Mouse (Mus musculus) MEL-GATA-1-ER (cell line): ENCODE data around the gene Ppm1m.

ENCODE experiments used
- DNase-seq: peaks from one replicate; pipeline ENCODE4 v3.0.0-alpha.2; 2012; ENCODE audit warnings: low read depth; ENCODE audit errors: extremely low read depth

Ppm1m gene

DNA sequence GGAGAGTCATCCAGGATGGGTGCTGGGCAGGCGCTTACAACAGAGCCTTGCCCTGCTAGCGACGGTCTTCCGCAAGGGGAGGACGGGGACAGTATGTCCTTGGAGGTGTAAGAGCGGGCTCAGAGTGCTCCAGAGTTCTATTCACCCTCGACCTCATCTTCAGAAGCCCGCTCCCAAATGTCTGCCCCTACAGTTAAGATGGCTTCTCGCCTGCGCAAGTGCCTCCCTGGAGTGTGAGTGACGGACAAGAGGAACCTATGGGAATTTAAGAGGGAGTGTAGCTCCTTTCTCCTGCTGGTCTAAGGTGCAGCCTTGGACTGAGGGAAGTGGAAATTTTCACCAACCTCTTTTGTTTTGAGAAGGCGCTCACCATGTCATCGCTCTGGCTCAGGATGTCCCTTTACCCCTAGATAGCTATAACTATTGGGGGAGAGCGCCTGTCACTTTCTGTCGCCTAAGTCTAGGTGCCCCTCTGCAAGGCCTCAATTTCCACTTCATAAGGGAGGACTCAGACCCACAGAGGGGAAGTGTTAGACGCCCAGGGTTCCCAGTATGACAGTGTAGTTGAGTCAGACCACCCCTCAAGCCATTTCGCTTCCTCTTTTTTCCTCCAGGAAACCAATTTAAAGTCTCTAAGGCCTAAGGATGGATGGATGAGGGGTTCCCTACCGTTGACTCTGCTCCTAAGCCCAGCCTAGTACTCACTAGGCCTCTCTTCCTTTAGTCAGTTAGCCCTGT is at the start of gene Ppm1m:
Gene Ppm1m (minus strand): TSS at position 212 of the 738 bp plus-strand sequence.
- DNase-seq, result no peak

GRCm38 (mm10) chr9:106242813-106243488 is 43.4 kb upstream of the Ppm1m start:
- DNase-seq, result no peak

- DNase-seq, result no peak
These were observed 42.1 kb upstream of the Ppm1m start for GRCm38 (mm10) chr9:106241541-106242164.

- DNase-seq, result no peak
These were observed 38.3 kb upstream of the Ppm1m start for GRCm38 (mm10) chr9:106237878-106238277.

DNA sequence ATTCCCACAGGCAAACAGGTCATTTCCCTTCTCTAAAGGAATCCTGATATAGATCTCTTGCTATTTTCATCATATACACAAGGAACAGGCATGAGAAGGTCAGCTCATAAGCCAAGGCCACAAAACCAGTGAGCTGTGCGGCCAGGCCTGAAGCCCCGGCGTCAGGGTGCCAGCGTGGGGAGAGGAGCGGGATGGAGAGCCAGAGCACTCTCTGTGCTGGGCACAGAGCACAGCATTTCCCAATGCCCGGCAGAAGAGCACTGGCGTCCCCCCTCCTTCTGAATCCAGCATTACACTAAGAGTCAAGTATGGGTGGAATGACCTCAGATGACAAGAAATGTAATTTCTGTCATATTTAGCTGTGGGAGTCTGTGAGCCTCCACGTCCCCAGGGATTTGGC is 37.9 kb upstream of the Ppm1m start:
- no peak for DNase-seq

DNA sequence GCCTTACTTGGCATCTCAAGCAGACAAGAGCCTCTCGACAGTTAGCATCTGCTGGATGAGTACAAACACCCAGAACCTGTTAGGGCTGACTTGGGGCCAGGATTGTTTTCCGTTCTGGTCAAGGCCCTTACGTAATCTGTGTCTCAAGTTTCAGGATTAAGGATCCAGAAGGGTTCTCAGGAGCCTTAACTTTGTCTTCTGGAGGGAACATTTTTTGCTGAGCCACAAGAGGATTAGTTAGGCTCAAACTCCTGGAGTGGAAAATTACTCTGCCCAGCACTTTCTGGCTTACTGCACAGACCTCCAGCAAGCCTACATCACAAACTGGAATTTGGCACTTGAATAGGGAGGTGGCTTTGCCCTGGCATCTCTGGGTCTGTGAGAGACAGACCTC is 37.3 kb upstream of the Ppm1m start:
- DNase-seq, result no peak

DNA sequence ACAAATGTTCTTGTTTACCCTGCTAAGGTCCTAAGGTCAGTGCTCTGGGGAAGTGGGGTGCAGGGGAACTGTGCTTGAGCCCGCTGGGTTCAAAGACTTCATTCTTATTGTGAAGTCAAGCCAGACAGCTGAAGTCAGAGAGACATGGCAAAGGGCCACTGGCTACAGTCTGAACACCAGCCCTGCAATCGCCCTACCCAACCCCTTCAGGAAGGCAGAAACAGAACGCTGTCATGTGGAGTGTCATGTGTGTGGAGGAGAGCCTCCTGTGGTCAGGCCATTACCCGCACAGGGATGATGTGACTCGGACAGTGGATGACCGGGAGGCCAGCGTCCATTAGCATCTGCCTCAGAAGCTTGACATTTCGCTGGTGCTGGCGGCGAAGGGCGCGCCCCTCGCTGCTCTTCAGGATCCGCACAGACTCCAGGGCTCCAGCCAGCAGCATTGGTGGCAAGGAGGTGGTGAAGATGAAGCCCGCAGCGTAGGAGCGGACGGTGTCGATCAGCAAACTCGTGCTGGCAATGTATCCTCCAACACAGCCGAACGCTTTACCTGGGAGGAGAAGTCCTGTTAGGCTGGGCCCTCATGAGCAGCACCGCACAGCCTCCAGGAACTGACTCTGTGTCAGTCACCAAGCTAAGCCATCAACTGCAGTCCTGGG is 36.7 kb upstream of the Ppm1m start:
- DNase-seq, result no peak

GRCm38 (mm10) chr9:106235194-106235830 is 35.8 kb upstream of the Ppm1m start:
- DNase-seq, result no peak

DNA sequence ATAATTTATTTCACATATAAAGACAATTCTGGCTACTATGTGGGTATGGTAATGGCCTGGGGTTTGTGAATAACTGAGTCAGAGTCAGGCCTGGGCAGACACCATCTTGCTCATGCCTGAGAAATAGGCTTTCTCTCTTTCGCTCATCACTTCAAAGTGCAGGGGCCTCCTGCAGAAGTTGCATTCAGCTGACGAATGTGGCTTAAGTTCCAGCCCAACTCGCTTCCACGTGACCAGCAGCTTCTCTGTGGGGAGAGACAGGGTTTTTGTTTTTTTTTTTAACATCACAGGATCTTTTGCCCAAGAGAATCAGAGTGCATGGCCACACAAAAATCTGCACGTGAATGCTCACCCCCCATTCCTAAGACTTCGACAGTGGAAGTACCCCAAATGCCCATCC is 34.4 kb upstream of the Ppm1m start:
- DNase-seq, result no peak

DNA sequence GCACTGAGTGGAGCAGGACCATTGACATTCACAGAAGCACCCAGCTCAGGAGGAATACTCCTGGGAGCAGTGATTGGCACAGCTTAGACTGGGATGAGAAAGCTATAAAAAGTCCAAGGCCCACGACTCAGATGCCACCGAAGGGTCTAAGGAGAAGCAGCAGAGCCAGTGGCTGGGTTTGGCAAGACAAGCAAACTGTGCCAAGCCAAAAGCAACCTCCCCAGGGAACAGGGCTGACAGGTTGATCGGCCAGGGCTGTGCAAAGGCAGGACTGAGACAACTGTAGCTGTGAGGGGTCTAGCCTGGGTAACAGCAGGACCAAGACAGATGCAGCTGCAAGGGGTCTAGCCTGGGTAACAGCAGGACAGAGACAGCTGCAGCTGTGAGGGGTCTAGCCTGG is 33.4 kb upstream of the Ppm1m start:
- no peak for DNase-seq

GRCm38 (mm10) chr9:106231816-106232215 is 32.3 kb upstream of the Ppm1m start:
- no peak for DNase-seq

- no peak for DNase-seq
These were observed 31.7 kb upstream of the Ppm1m start for GRCm38 (mm10) chr9:106231220-106231619.

DNA sequence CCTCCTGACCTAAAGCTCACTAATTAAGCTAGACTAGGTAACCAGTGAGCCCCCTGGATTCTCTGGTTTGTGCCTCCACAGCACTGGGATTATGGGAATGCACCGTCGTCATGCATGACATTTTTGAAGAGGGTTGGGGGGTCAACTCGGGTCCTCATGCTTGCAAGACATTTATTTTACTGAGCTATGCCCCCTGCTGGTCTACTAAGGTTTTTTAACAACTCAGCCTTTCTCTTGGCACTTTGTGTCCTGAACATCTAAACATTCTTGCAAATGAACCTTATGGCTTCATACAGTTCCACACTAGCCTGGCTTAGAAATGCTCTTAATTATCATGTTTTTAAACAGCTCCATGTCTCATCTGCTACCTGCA is 31.2 kb upstream of the Ppm1m start:
- no peak for DNase-seq

GRCm38 (mm10) chr9:106230051-106230733 is 30.6 kb upstream of the Ppm1m start:
- no peak for DNase-seq

- no peak for DNase-seq
These were observed 28.4 kb upstream of the Ppm1m start for GRCm38 (mm10) chr9:106227790-106228429.

GRCm38 (mm10) chr9:106226151-106226682 is 26.7 kb upstream of the Ppm1m start:
- DNase-seq, result no peak

DNA sequence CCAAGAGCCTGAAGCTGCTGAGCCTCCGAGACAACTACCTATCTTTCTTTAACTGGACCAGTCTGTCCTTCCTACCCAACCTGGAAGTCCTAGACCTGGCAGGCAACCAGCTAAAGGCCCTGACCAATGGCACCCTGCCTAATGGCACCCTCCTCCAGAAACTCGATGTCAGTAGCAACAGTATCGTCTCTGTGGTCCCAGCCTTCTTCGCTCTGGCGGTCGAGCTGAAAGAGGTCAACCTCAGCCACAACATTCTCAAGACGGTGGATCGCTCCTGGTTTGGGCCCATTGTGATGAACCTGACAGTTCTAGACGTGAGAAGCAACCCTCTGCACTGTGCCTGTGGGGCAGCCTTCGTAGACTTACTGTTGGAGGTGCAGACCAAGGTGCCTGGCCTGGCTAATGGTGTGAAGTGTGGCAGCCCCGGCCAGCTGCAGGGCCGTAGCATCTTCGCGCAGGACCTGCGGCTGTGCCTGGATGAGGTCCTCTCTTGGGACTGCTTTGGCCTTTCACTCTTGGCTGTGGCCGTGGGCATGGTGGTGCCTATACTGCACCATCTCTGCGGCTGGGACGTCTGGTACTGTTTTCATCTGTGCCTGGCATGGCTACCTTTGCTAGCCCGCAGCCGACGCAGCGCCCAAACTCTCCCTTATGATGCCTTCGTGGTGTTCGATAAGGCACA is 26.1 kb upstream of the Ppm1m start:
- no peak for DNase-seq

DNA sequence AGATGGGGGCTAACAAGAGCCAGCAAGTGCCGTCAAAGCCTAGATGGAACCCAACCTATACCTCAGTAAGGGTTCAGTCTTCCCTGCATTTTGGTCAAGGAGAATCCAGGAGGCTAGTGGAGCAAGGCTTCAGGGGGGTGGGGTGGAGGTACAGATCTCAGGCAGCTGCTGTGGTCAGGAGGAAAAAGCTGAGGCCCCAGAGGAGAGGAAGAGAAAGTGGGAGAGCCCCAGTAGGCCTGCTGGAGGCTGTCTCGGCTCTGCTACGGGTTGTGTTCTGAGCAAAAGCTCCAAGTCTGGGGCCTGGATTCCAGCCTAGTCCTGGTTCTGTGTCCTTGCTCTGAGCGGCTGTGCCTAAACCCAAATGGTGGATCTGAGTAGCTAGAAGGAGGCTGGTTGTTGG is 23.4 kb upstream of the Ppm1m start:
- DNase-seq, result no peak

DNA sequence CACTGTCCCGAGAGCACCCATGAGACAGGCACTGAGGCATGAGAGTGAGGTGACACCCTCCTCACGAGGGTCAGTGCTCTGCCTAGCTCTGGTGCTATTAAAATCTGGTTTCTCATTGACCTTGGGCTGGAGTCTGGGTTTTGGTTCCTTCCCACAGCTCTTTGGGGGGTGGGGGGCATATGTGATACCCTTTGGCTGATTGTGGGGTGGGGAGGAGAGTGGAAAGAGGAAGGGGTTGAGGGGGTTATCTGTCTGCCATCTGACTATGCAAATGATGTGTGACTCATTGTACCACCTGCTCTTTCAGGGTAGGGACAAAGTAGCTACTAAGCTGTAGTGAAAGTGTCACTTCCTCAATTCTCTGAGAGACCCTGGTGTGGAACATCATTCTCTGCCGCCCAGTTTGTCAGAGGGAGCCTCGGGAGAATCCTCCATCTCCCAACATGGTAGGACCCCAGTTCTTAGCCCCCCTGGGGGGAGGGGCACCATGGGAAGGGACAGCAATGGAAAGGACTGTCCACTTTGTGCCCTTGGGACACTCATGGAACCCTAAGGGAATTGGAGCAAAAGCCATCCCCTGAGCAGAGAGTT is 22.8 kb upstream of the Ppm1m start, which contains the start of gene Tlr9:
Gene Tlr9 (plus strand): TSS at position 338 of the 591 bp plus-strand sequence.
- no peak for DNase-seq
